Comparison of ENCODE assay signal across 9 mouse cellular contexts in genomic region chr7:137303776-137304171, GRCm38 (mm10). TPM values are rescaled to one million over a fixed set of nuclear protein-coding genes. Genes with fewer than 3 reads are reported as not detected.
A peak's percentile ranks its signal among the peaks of the same experiment; 100 is the strongest.
DNase-seq lines count a peak whose midpoint lies in the region; ATAC-seq and TF ChIP-seq lines count a peak whose summit lies in the region.
"Had no signal": no experiment of that assay in that cellular context is flagged by ENCODE, and none has a peak within 500 bp of the region (broad histone marks: within the 10 kb centered on the region; RNA-seq: fewer than 3 reads in every experiment).

No protein-coding gene starts in this region.

- peaks cover 32% of the 10 kb centered on the region for H3K36me3 ChIP-seq in limb, embryonic 14.5 days (ENCODE audit: control insufficient read depth, insufficient read depth, low read length)
- H3K36me3 ChIP-seq in lung, postnatal 0 days (ENCODE audit: insufficient read depth, low read length), result no peaks in the 10 kb centered on the region
- H3K36me3 ChIP-seq: lung, embryonic 15.5 days had no signal

- no peak for TF ChIP-seq EP300 in lung, postnatal 0 days (IDR thresholded peaks at IDR 0.05)

- no peak overlapping the region for H3K4me3 ChIP-seq in embryonic fibroblast, embryonic 13.5 days (ENCODE audit: insufficient read depth, low read length)
- H3K4me3 ChIP-seq in limb, embryonic 14.5 days (replicated peaks; ENCODE audit: low read length), result peak overlapping the region; percentile 27
- H3K4me3 ChIP-seq in lung, postnatal 0 days (ENCODE audit: low read depth, low read length), result no peak overlapping the region
- H3K4me3 ChIP-seq: lung, embryonic 15.5 days had no signal

- no peaks in the 10 kb centered on the region for H3K9me3 ChIP-seq in limb, embryonic 14.5 days (ENCODE audit: control insufficient read depth, low read length)
- H3K9me3 ChIP-seq in lung, postnatal 0 days (ENCODE audit: low read length), result no peaks in the 10 kb centered on the region
- H3K9me3 ChIP-seq: lung, embryonic 15.5 days had no signal

- ATAC-seq in limb, embryonic 14.5 days (ENCODE audit: low FRiP score, low read depth), result peak; percentile 21
- no peak for ATAC-seq in CD4-positive, CD25-positive, alpha-beta regulatory T cell, adult 4 months
- no peak for ATAC-seq in lung, postnatal 0 days

- peaks cover 22% of the 10 kb centered on the region for H3K4me1 ChIP-seq in embryonic fibroblast, embryonic 13.5 days (ENCODE audit: control insufficient read depth, insufficient read depth, low read length)
- H3K4me1 ChIP-seq in limb, embryonic 14.5 days (ENCODE audit: control insufficient read depth, insufficient read depth, low read length), result peaks cover 60% of the 10 kb centered on the region
- H3K4me1 ChIP-seq in lung, postnatal 0 days (ENCODE audit: insufficient read depth, low read depth, low read length), result no peaks in the 10 kb centered on the region

- 7% methylated on average over 10 of the region's 10 CpGs for WGBS in limb, embryonic 14.5 days
- WGBS in lung, postnatal 0 days, result 27% methylated on average over 10 of the region's 10 CpGs

- no peak for TF ChIP-seq CTCF in embryonic fibroblast, embryonic 13.5 days (IDR thresholded peaks at IDR 0.05; ENCODE audit: borderline replicate concordance, insufficient read depth, low read length)
- TF ChIP-seq CTCF in lung, postnatal 0 days (IDR thresholded peaks at IDR 0.05), result no peak

- peak overlapping the region; percentile 68 for H3K27ac ChIP-seq in embryonic fibroblast, embryonic 13.5 days (ENCODE audit: insufficient read depth, low read length)
- H3K27ac ChIP-seq in limb, embryonic 14.5 days (replicated peaks; ENCODE audit: low read depth, low read length), result peak overlapping the region; percentile 87
- H3K27ac ChIP-seq in lung, postnatal 0 days (ENCODE audit: low read length), result no peak overlapping the region
- H3K27ac ChIP-seq: lung, embryonic 15.5 days had no signal

- peaks cover 8% of the 10 kb centered on the region for H3K27me3 ChIP-seq in limb, embryonic 14.5 days (ENCODE audit: control insufficient read depth, insufficient read depth, low read length)
- peaks cover 71% of the 10 kb centered on the region for H3K27me3 ChIP-seq in lung, postnatal 0 days (replicated peaks; ENCODE audit: insufficient read depth, low read length)

- TF ChIP-seq POLR2A in embryonic fibroblast, embryonic 13.5 days (IDR thresholded peaks at IDR 0.05; ENCODE audit: low read depth, low read length), result no peak
- TF ChIP-seq POLR2A in limb, embryonic 14.5 days (IDR thresholded peaks at IDR 0.05; ENCODE audit: borderline replicate concordance, extremely low read depth, insufficient read depth, insufficient read length), result no peak

- peak overlapping the region; percentile 58 for H3K9ac ChIP-seq in limb, embryonic 14.5 days (ENCODE audit: low read depth, low read length, severe bottlenecking)
- no peak overlapping the region for H3K9ac ChIP-seq in lung, postnatal 0 days (replicated peaks; ENCODE audit: low read depth)
- H3K9ac ChIP-seq: lung, embryonic 15.5 days had no signal

- H3K4me2 ChIP-seq in limb, embryonic 14.5 days (replicated peaks; ENCODE audit: low read depth, low read length, severe bottlenecking), result peak overlapping the region; percentile 56
- H3K4me2 ChIP-seq in lung, postnatal 0 days (replicated peaks; ENCODE audit: low read depth, low read length), result no peak overlapping the region
- H3K4me2 ChIP-seq: lung, embryonic 15.5 days had no signal

- intact Hi-C loops in left cerebral cortex, postnatal 4 days (cut with DNase I), result no loop called here

- DNase-seq in left cerebral cortex, postnatal 4 days, result peak; percentile 76
- DNase-seq in left cerebral cortex, adult 11 months (ENCODE audit: low spot score), result no peak
- DNase-seq in limb, embryonic 14.5 days (ENCODE audit: low spot score), result no peak
- DNase-seq in layer of hippocampus, postnatal 10 days (ENCODE audit: low spot score in 2 of 2), result no peak
- DNase-seq in lung, postnatal 0 days (ENCODE audit: low spot score), result no peak
- DNase-seq: gastrocnemius, postnatal 25 days had no signal

RNA-seq across cellular contexts. Expression of gene Ebf3, which starts 10.5 kb away (rescaled TPM):
- 1 to 10 TPM; 2.1 to 2.7 TPM for total RNA-seq in left cerebral cortex, postnatal 4 days (2021)
- 12.9 and 17.0 TPM in 2 replicates for polyA plus RNA-seq in embryonic fibroblast, embryonic 13.5 days (2011; ENCODE audit: insufficient read length, low read depth, missing spikeins)
- polyA plus RNA-seq in limb, embryonic 14.5 days (2012; rRNA removed), result 80.3 and 93.2 TPM in 2 replicates
- 15.3 and 17.8 TPM in 2 replicates for polyA plus RNA-seq in limb, embryonic 14.5 days (2014; fragmentation: Nextera tagmentation; extraction: Ambion mirVana)
- total RNA-seq in layer of hippocampus, postnatal 10 days (2021), result 1 to 10 TPM; 2.0 to 2.1 TPM
- not detected for polyA plus RNA-seq in CD4-positive, CD25-positive, alpha-beta regulatory T cell, adult 4 months (2017; shearing (Covaris generic))
- polyA plus RNA-seq in lung, postnatal 0 days (2015; fragmentation: Nextera tagmentation; extraction: Ambion mirVana), result not detected in 2 replicates

Comparison
In these comparisons a context has a peak if more than half of its experiments do, and no peak if none do; other contexts are left out.
1. RNA of gene Ebf3, which starts 10.5 kb away (polyA plus RNA-seq): 15.3 to 93.2 TPM in limb, embryonic 14.5 days and 12.9 to 17.0 TPM in embryonic fibroblast, embryonic 13.5 days; not detected in CD4-positive, CD25-positive, alpha-beta regulatory T cell, adult 4 months and not detected in lung, postnatal 0 days; every median in the first group is over 10 times any median in the second.